Mouse (Mus musculus) intestine, postnatal 0 days (tissue): ENCODE measurements around the gene Dtymk. TPM values are rescaled to one million over a fixed set of nuclear protein-coding genes. Genes with fewer than 3 reads are reported as not detected.
"Not testable (repeated sequence)": the region's sequence is repeated elsewhere in the genome, so short reads cannot be mapped to it uniquely, and the experiment has no call there.

ENCODE experiments used
- ATAC-seq: fragments of 200-750 bp; cut with Nextera tagmentation; 2 replicates; pipeline ENCODE4 v1.8.0; 2017; ENCODE audit warnings: mild to moderate bottlenecking, moderate TSS enrichment, moderate library complexity
- H3K27ac ChIP-seq: fragments of 300-500 bp; sonication (generic); 2 replicates; pipeline ENCODE4 v1.5.1; 2014; ENCODE audit warnings: mild to moderate bottlenecking, low read depth, low read length, moderate library complexity
- H3K27me3 ChIP-seq: fragments of 300-500 bp; sonication (generic); replicated peaks from 2 replicates; pipeline ENCODE4 v1.6.1; 2014; ENCODE audit warnings: low read length, mixed read lengths; ENCODE audit not compliant: control insufficient read depth, insufficient read depth
- H3K36me3 ChIP-seq: fragments of 300-500 bp; sonication (generic); 2 replicates; pipeline ENCODE4 v1.6.1; 2014; ENCODE audit warnings: mild to moderate bottlenecking, moderate library complexity; ENCODE audit not compliant: control insufficient read depth, insufficient read depth
- H3K4me1 ChIP-seq: fragments of 300-500 bp; sonication (generic); replicated peaks from 2 replicates; pipeline ENCODE4 v1.6.1; 2014; ENCODE audit warnings: antibody characterized with exemption, low read length, mixed read lengths; ENCODE audit not compliant: control insufficient read depth, insufficient read depth
- H3K4me2 ChIP-seq: fragments of 300-500 bp; sonication (generic); replicated peaks from 2 replicates; pipeline ENCODE4 v1.6.1; 2014; ENCODE audit warnings: low read depth, mild to moderate bottlenecking, moderate library complexity
- H3K4me3 ChIP-seq: fragments of 300-500 bp; sonication (generic); 2 replicates; pipeline ENCODE4 v1.5.1; 2014; ENCODE audit warnings: low read depth, low read length
- H3K9ac ChIP-seq: fragments of 300-500 bp; sonication (generic); 2 replicates; pipeline ENCODE4 v1.6.1; 2014; ENCODE audit warnings: mild to moderate bottlenecking, low read depth, low read length
- H3K9me3 ChIP-seq: fragments of 300-500 bp; sonication (generic); 2 replicates; pipeline ENCODE4 v1.6.1; 2016; ENCODE audit warnings: mixed run types; ENCODE audit not compliant: control insufficient read depth
- CTCF ChIP-seq: sonication (generic); IDR thresholded peaks from 2 replicates; pipeline ENCODE4 v1.5.1; 2016; ENCODE audit warnings: low read depth, mild to moderate bottlenecking, control low read depth, antibody characterized with exemption, moderate library complexity
- WGBS: fragments of 180-500 bp; shearing (Covaris S2); extraction: QIAGEN DNeasy Blood & Tissue Kit; methylation state at CpG from one replicate; pipeline ENCODE4 v1.1.7; 2014; 5-methylcytosine and 5-hydroxymethylcytosine counted together
- polyA plus RNA-seq: library from polyadenylated mRNA; unstranded; fragments of >200 nt; fragmentation: Nextera tagmentation; extraction: Ambion mirVana; gene quantifications from 2 replicates; pipeline ENCODE4 v1.2.1, GENCODE M21; 2015

The Dtymk gene
- 85.8 and 87.1 TPM in 2 replicates for polyA plus RNA-seq

DNA sequence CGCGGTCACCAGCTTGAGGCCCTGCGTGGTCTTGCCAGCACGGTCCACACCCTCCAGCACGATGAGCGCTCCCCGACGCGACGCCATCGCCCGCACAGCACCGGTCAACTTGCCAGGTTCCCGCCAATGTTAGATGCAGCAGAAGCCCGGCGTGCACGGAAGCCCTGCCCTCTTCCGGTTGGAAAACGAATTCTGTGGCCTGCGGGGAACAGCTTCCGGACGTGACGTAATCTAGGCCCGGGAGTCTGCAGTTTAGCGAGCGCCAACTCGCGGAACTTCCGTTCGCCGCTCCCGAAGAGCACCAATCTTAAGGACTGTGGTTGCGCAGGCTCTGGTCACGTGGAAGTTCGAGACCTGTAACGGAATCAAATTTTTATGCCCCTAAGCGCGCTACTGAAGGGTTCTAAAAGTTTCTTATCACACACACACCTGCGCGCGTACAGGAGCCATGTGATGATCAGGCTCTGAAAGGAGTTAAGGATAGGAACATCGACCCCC is at the start of gene Dtymk:
TSS of gene Dtymk (minus strand) at position 194 of the 498 bp plus-strand sequence.
- Histone ChIP-seq H3K9me3 (no peaks in the 10 kb centered on the region), H3K27ac (peak within 1 kb of the TSS; percentile 51), H3K9ac (peak within 1 kb of the TSS; percentile 56), H3K4me1 (peaks cover 11% of the 10 kb centered on the region; the same call in 1 of the 2 replicates), H3K36me3 (peaks cover 23% of the 10 kb centered on the region), H3K27me3 (no peaks in the 10 kb centered on the region), H3K4me3 (peak within 1 kb of the TSS; percentile 66), H3K4me2 (peak within 1 kb of the TSS; percentile 93)
- ATAC-seq = peak; percentile 59
- WGBS = 0% methylated on average over 42 of the region's 42 CpGs
- peak; percentile 78 for TF ChIP-seq CTCF

DNA sequence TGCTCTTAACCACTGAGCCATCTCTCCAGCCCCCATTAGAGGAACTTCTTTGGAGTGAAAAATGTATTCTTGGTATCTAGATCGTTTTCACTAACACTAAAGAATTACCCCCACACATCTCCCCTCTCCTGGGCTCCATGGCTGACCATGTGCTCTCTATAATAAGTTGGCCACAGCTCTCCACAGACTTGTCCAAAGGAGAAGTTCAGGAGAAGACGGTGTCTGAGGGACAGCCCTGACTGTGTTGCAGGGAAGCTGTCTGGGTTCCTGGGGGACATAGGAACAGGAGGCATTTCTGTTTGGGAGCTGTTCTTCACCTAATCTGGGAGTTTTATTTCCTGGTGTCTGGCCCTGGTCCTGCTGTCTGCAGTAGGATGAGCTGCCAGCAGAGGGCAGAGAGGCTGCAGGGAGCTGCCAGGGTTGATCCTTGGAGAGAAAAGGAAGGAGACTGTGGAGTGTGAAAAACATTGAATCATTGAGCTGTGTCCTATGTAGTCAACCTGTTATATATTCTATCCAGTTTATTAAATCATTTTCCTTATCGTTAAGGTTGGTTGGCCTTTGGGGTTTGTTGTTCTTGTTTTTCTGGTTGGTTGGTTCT is 44.1 kb upstream of the Dtymk start:
- WGBS = 54% methylated on average over 1 of the region's 3 CpGs
- H3K27me3 ChIP-seq, H3K9ac ChIP-seq, H3K9me3 ChIP-seq, H3K4me1 ChIP-seq, H3K4me3 ChIP-seq, H3K27ac ChIP-seq, H3K36me3 ChIP-seq, H3K4me2 ChIP-seq: not testable (repeated sequence)
- ATAC-seq = peak; percentile 68

DNA sequence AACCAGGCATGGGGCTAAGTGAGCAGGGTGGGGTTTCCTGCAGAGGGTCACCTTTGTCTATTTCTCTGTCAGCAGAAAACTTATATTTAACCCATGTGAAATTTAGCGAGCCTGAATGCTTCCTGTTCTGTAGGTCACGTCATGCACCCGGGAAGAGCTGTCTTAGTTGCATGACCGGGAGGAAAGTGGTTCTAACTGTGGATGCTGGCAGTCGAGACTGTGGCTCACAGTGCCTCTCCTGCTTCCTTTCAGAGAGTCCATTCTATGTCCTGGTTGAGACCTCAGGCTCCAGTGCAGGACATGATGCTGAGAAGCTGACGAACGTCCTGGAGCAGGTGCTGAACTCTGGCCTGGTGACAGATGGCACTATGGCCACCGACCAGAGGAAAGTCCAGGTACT is 36.8 kb upstream of the Dtymk start:
- WGBS = 87% methylated on average over 8 of the region's 8 CpGs

DNA sequence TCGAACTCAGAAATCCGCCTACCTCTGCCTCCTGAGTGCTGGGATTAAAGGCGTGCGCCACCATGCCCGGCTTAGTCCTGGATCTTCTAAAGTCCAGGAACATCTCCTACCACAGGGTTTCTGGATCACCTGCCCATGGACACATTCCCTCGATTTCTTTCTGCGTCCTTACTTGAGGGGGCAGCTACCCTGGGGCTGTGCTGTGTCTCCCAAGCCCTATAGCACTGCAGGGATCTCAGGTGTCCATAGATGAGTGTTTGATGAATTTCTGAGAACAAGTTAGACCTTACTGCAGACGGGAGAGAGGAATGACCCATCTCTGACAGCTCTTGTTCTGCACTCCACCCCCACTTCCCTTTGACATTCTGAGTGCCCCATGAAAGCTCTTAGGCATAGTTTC is 35.6 kb upstream of the Dtymk start:
- TF ChIP-seq CTCF = no peak
- no peaks in the 10 kb centered on the region for H3K4me1 ChIP-seq
- no peak overlapping the region for H3K4me2 ChIP-seq
- ATAC-seq = no peak
- no peaks in the 10 kb centered on the region for H3K27me3 ChIP-seq
- peaks cover 17% of the 10 kb centered on the region for H3K36me3 ChIP-seq
- no peak overlapping the region for H3K9ac ChIP-seq
- no peak overlapping the region for H3K4me3 ChIP-seq
- H3K27ac ChIP-seq = no peak overlapping the region
- H3K9me3 ChIP-seq = no peaks in the 10 kb centered on the region
- 94% methylated on average over 8 of the region's 8 CpGs for WGBS

More for the DNA sequence above, 36.8 kb upstream of the Dtymk start:
- not testable (repeated sequence) for ATAC-seq, H3K9ac ChIP-seq, H3K27ac ChIP-seq, H3K4me1 ChIP-seq, H3K4me3 ChIP-seq, H3K4me2 ChIP-seq, H3K27me3 ChIP-seq, H3K9me3 ChIP-seq
- H3K36me3 ChIP-seq = peaks cover 17% of the 10 kb centered on the region

DNA sequence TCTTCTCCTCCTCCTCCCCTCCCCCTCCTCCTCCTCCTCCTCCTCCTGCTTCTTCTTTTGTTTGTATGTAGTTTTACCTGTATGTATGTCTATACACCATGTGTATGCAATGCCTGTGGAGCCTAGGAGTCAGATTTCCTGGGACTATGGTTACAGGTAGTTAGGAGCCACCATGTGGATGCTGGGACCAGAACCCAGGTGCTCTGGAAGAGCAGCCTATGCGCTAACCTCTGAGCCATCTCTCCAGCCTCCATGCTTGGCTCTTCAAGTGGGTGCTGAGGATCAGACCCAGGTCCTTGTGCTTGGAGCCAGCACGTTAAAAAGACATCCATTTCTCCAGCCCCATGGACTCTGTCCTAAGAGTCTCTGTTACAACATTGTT is 34.8 kb upstream of the Dtymk start:
- ATAC-seq = no peak
- Histone ChIP-seq H3K4me3 (no peak overlapping the region), H3K9me3 (no peaks in the 10 kb centered on the region), H3K27me3 (no peaks in the 10 kb centered on the region), H3K4me1 (no peaks in the 10 kb centered on the region), H3K27ac (no peak overlapping the region), H3K9ac (no peak overlapping the region), H3K4me2 (no peak overlapping the region), H3K36me3 (peaks cover 17% of the 10 kb centered on the region)
- 83% methylated on average over 2 of the region's 2 CpGs for WGBS
- TF ChIP-seq CTCF = no peak

DNA sequence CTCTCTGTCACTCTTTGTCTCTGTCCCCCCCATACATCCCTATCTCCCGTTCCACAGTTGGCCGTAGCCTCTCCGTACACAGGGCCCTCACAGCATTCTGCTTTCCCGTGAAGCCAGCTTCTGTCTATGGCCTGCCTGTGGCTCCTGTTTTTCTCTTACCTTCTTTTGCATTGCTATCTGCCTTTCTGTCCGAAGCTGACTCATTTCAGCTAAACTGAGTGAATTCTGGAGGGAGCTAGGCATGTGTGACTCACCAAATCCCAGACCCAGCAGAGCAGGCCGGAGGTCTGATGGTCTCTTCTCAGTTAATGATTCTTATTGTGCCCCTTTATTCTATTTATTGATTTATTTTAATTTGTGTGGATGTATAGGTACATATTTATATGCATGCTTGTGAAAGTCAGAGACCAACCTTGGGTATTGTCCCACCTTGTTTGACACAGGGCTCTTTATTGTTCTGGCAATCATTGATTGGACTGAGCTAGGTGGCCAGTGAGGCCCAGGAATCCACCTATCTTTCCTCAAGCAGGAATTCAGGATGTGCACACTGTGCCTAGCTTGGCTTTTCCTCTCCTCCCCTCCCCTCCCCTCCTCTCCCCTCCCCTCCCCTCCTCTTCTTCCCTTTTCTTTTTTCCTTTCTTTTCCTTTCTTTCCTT is 34.3 kb upstream of the Dtymk start:
- TF ChIP-seq CTCF = no peak

More for the DNA sequence above, 34.3 kb upstream of the Dtymk start:
- Histone ChIP-seq H3K9ac (no peak overlapping the region), H3K27ac (no peak overlapping the region), H3K9me3 (no peaks in the 10 kb centered on the region), H3K27me3 (no peaks in the 10 kb centered on the region), H3K4me3 (no peak overlapping the region), H3K4me1 (no peaks in the 10 kb centered on the region), H3K36me3 (peaks cover 17% of the 10 kb centered on the region), H3K4me2 (no peak overlapping the region)
- 81% methylated on average over 6 of the region's 6 CpGs for WGBS
- no peak for ATAC-seq
